Mouse (Mus musculus) neural tube, embryonic 13.5 days (tissue): ENCODE data around the gene Ffar1. TPM values are rescaled to one million over a fixed set of nuclear protein-coding genes. Genes with fewer than 3 reads are reported as not detected.

Experiments
- ATAC-seq: fragments of 200-750 bp; cut with Nextera tagmentation; 2 replicates; pipeline ENCODE4 v1.8.0; 2017; ENCODE audit warnings: low read depth, mild to moderate bottlenecking, moderate TSS enrichment, moderate library complexity
- H3K27ac ChIP-seq: fragments of 300-500 bp; sonication (generic); replicated peaks from 2 replicates; pipeline ENCODE4 v1.5.1; 2015; ENCODE audit warnings: moderate library complexity, mild to moderate bottlenecking, inconsistent platforms
- H3K27me3 ChIP-seq: fragments of 300-500 bp; sonication (generic); 2 replicates; pipeline ENCODE4 v1.6.1; 2015; ENCODE audit warnings: mild to moderate bottlenecking, inconsistent platforms
- H3K36me3 ChIP-seq: fragments of 300-500 bp; sonication (generic); 2 replicates; pipeline ENCODE4 v1.6.1; 2015; ENCODE audit warnings: mild to moderate bottlenecking, inconsistent platforms
- H3K4me1 ChIP-seq: fragments of 300-500 bp; sonication (generic); replicated peaks from 2 replicates; pipeline ENCODE4 v1.6.1; 2015; ENCODE audit warnings: inconsistent platforms
- H3K4me2 ChIP-seq: fragments of 300-500 bp; sonication (generic); 2 replicates; pipeline ENCODE4 v1.6.1; 2015; ENCODE audit warnings: inconsistent platforms, mild to moderate bottlenecking, moderate library complexity
- H3K4me3 ChIP-seq: fragments of 300-500 bp; sonication (generic); 2 replicates; pipeline ENCODE4 v1.5.1; 2015; ENCODE audit warnings: mild to moderate bottlenecking, inconsistent platforms
- H3K9ac ChIP-seq: fragments of 300-500 bp; sonication (generic); 2 replicates; pipeline ENCODE4 v1.6.1; 2015; ENCODE audit warnings: moderate library complexity, mild to moderate bottlenecking, inconsistent platforms
- H3K9me3 ChIP-seq: fragments of 300-500 bp; sonication (generic); 2 replicates; pipeline ENCODE4 v1.6.1; 2016; ENCODE audit warnings: inconsistent platforms
- WGBS: fragments of 180-500 bp; shearing (Covaris S2); methylation state at CpG from one replicate; pipeline ENCODE4 v1.1.7; 2015; 5-methylcytosine and 5-hydroxymethylcytosine counted together
- polyA plus RNA-seq: library from polyadenylated mRNA; unstranded; fragments of >200 nt; fragmentation: Nextera tagmentation; extraction: Ambion mirVana; gene quantifications from 2 replicates; pipeline ENCODE4 v1.2.1, GENCODE M21; 2015

Gene Ffar1
- polyA plus RNA-seq, 1 experiment from 2014 or later = not detected

DNA sequence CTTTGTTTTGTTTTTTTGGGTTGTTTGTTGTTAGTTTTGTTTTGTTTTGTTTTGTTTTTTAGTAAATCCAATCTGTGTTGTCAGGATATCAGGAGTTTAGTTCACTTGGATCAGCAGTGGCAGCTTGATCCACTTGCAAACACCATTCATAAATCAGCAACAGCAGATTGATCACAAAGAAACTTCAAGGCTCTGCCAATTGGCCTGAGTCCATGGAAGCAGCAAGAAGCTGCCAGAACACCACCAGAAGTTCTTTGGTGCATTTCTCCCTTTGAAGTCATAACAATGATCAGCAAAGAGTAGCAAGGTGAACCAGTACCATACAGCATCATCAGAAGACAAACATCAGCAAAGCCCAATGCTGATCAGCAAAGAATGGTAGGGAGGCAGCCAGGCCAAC, 22.7 kb upstream of the Ffar1 start:
- no peaks in the 10 kb centered on the region for H3K4me1 ChIP-seq
- no peak overlapping the region for H3K27ac ChIP-seq
- H3K9me3 ChIP-seq = no peaks in the 10 kb centered on the region
- no peak overlapping the region for H3K4me3 ChIP-seq
- H3K4me2 ChIP-seq = no peak overlapping the region
- no peak for ATAC-seq
- no peaks in the 10 kb centered on the region for H3K27me3 ChIP-seq
- H3K9ac ChIP-seq = no peak overlapping the region
- H3K36me3 ChIP-seq = no peaks in the 10 kb centered on the region

DNA sequence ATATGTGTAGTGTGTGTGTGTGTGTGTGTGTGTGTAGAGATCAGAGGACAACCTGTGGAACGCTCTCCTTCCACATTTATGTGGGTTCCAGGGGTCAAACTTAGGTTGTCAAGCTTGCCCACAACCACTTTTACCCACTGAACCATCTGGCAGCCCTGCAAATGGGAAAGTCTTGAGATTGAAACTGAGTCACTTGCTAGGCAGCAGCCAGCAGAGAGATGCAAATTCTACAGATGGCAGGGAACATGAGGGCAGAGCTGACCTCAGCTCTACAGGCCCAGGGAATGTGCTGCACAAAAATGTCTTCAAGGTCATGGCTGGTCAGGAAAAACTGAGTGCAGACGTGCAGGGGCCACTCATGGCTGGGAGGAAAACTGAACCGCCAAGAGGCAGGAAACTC, 20.0 kb upstream of the Ffar1 start:
- Histone ChIP-seq H3K4me3 (no peak overlapping the region), H3K9me3 (no peaks in the 10 kb centered on the region), H3K9ac (no peak overlapping the region), H3K27ac (no peak overlapping the region), H3K4me2 (no peak overlapping the region), H3K4me1 (no peaks in the 10 kb centered on the region), H3K36me3 (no peaks in the 10 kb centered on the region), H3K27me3 (no peaks in the 10 kb centered on the region)
- no peak for ATAC-seq
- 94% methylated on average over 3 of the region's 3 CpGs for WGBS

DNA sequence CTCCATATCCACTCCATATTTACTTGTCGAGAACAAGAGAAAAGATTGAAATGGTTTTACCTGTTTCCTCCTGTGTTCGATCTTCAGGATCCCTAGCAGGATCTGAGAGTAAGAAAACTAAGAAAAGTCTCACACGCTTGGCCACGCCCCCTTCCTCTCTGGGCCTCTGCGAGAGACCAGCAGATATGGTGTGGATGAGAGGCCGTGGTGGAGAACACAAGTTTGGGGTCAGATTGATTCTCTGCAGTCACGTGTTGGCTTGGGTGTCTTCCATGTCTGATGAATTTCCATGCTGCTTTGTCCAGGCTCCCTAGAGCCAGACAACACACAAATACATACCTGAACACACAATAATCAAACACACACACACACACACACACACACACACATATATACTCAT, 18.8 kb upstream of the Ffar1 start, which contains the start of gene Cd22:
Cd22 (minus strand) TSS at position 167 of the 400 bp plus-strand sequence.
- Histone ChIP-seq H3K27me3 (no peaks in the 10 kb centered on the region), H3K27ac (no peak within 1 kb of the TSS), H3K4me2 (no peak within 1 kb of the TSS), H3K9me3 (no peaks in the 10 kb centered on the region), H3K9ac (no peak within 1 kb of the TSS), H3K4me3 (no peak within 1 kb of the TSS), H3K36me3 (no peaks in the 10 kb centered on the region), H3K4me1 (no peaks in the 10 kb centered on the region)
- 78% methylated on average over 7 of the region's 7 CpGs for WGBS
- no peak for ATAC-seq

DNA sequence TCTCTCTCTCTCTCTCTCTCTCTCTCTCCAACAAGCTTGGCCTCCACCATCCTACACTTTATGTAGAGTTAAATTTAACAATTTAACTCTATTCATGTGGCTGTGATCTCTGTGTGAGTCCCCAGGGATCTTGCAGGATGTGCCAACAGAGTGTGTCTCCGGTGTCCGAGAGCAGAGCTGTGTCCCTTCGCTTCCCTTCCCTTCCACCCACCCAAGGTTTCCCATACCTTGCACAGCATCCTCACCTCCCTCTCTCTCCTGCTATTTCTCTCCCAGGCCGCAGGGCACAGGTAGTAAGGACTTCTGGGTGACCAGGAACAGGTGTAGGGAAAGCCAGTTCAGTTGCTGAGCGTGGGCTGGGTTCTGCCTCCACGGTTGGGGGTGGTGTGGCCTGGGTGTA, 17.6 kb upstream of the Ffar1 start:
- Histone ChIP-seq H3K36me3 (no peaks in the 10 kb centered on the region), H3K9ac (no peak overlapping the region), H3K27ac (no peak overlapping the region), H3K27me3 (no peaks in the 10 kb centered on the region), H3K4me1 (no peaks in the 10 kb centered on the region), H3K4me3 (no peak overlapping the region), H3K9me3 (no peaks in the 10 kb centered on the region), H3K4me2 (no peak overlapping the region)
- 75% methylated on average over 6 of the region's 6 CpGs for WGBS
- ATAC-seq = no peak

DNA sequence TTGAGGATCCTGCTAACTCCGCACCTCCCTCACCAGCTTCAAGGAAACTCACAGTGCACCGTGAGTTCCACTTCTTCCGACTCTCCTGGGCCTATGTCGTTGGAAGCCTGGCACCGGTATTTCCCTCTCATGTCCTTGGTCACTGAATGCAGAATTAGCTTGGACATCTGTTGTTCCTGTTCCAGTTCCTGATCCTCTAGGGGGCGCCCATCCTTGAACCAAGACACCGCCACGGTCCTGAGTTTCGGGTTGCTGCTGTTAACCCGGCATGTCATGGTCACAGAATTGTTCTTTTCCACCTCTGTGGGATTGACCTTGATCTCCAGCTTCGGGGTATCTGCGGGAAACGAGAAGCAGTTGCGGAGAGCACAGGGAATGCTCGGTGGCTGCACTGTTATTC, 11.7 kb upstream of the Ffar1 start:
- Histone ChIP-seq H3K4me1 (no peaks in the 10 kb centered on the region), H3K27me3 (0 out of 2 replicates have a peak, but pooled peaks cover 3% of the 10 kb centered on the region), H3K4me2 (peak overlapping the region; percentile 41), H3K4me3 (no peak overlapping the region), H3K9me3 (no peaks in the 10 kb centered on the region), H3K9ac (no peak overlapping the region), H3K36me3 (no peaks in the 10 kb centered on the region), H3K27ac (no peak overlapping the region)
- WGBS = 29% methylated on average over 15 of the region's 15 CpGs
- no peak for ATAC-seq

DNA sequence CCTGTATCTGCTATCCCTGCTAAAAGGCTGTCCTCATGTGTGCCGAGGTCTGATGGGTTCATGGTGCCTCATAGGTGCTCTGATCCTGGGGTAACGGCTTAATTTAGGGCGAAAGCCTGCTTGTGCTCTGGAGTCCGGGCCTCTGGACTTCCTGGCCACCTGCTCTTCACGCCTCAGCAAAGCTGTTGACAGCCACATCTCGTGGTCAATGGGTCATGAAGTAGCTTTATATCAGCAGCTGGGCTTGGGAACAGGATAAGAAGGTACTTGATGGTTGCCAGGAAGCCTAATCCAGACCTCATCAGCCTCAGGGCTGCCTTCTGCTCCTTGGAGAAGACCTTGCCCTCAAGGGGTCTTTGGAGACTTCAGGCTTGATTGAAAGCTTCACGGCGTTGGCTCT, 2.0 kb upstream of the Ffar1 start:
- no peak overlapping the region for H3K4me2 ChIP-seq
- ATAC-seq = no peak
- no peak overlapping the region for H3K9ac ChIP-seq
- 77% methylated on average over 8 of the region's 8 CpGs for WGBS
- H3K27me3 ChIP-seq = no peaks in the 10 kb centered on the region
- no peak overlapping the region for H3K4me3 ChIP-seq
- no peak overlapping the region for H3K27ac ChIP-seq
- no peaks in the 10 kb centered on the region for H3K4me1 ChIP-seq
- no peaks in the 10 kb centered on the region for H3K36me3 ChIP-seq
- no peaks in the 10 kb centered on the region for H3K9me3 ChIP-seq

DNA sequence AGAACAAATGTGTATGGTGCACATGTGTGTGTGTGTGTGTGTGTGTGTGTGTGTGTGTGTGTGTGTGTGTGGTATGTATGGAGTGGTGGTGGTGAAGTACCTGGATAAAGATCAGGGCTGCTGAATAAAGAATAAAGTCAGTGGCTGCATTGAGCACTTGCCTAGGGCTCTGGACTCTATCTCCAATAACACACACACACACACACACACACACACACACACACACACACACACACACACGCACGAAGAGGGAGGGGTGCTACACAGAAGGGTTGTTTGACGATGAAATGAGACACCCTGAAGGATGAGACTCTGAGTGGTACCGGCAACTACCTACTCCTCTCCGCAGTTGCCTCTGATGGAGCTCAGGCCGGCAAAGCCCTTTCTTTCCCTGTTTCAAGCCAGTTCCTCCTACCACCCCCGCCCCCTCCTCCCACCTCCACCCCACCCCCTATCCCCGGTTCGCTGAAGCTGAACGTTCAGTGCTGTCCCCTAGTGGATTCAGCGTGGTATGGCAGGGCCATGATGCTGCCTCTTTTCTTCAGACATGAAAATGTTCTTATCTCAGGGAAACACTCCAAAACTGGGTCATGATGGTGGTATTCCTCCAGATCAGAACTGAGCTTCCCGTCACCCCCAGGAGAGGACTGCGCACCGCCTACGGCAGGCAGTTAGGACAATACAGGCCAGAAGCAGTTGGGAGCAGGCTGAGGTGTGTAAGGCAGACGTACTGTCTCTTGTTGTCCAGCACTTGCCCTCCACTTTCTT, 1.5 kb downstream of the Ffar1 start:
- Histone ChIP-seq H3K27me3 (peaks cover 5% of the 10 kb centered on the region), H3K9ac (0 out of 2 replicates have a peak overlapping the region, but pooled peaks have one; percentile 58), H3K4me3 (peak overlapping the region; percentile 26), H3K27ac (no peak overlapping the region), H3K4me2 (peak overlapping the region; percentile 49), H3K36me3 (no peaks in the 10 kb centered on the region), H3K9me3 (no peaks in the 10 kb centered on the region), H3K4me1 (no peaks in the 10 kb centered on the region)
- WGBS = 12% methylated on average over 14 of the region's 16 CpGs
- peak; percentile 63 for ATAC-seq

DNA sequence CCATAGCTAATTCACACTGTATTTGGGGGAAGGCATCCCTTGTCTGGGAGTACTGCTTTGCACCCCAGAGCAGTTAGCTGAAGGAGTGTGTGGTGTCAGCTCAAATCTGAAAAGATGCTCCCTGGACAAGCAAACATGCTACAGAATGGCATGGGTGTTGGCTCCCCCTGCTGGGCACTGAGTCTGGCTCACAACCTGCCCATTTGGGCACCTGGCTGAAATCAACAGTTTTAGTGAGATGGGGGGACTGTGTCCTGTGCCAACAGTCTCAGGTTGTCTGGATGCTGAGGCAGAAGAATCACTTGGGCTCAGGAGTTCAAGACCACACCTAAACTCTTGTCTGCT, 2.1 kb downstream of the Ffar1 start:
- Histone ChIP-seq H3K36me3 (no peaks in the 10 kb centered on the region), H3K4me2 (0 out of 2 replicates have a peak overlapping the region, but pooled peaks have one; percentile 49), H3K9ac (no peak overlapping the region), H3K9me3 (no peaks in the 10 kb centered on the region), H3K4me1 (no peaks in the 10 kb centered on the region), H3K4me3 (no peak overlapping the region), H3K27me3 (peaks cover 10% of the 10 kb centered on the region), H3K27ac (no peak overlapping the region)
- peak; percentile 47 for ATAC-seq

DNA sequence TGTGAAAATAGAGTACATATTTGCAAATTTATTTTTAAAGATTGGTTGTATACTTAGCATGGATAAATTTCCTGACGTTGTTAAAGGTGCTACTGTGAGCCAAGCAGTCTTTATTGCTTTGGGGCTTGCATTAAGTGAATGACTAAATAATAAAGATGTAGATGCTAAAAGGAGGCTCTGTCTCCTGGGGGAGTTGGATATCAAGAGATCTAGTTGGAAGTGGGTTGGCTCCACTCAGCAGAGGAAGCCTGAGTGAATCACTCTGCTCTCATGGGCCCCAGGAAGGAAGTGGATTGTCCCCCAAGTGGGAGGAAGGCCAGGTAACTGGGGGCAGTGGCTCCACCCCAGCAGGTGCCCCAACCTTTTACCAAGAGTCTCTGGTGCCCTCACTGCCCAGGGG, 3.6 kb downstream of the Ffar1 start:
- no peak for ATAC-seq
- 58% methylated on average over 1 of the region's 1 CpGs for WGBS
- Histone ChIP-seq H3K4me2 (no peak overlapping the region), H3K4me1 (no peaks in the 10 kb centered on the region), H3K27ac (no peak overlapping the region), H3K27me3 (peaks cover 10% of the 10 kb centered on the region), H3K9ac (no peak overlapping the region), H3K9me3 (no peaks in the 10 kb centered on the region), H3K36me3 (no peaks in the 10 kb centered on the region), H3K4me3 (no peak overlapping the region)

DNA sequence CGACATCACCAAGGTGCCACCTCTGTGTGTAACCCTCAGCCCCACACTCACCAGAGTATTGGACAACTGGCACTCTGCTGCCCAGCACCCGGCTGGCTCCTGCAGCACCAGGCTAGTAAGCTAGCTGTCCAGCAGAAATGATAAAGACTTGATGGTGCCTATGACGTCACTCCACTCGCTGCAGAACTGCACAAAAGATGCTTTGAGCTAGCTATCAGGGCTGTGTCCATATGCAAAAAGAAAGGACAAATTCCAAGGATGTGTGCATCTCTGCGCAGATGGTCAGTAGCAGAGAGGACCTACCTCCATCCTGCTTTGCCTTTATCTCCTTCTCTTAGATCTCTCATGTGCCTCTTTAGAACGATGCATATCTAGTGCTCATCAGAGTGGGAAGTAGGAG, 5.3 kb downstream of the Ffar1 start, which contains the start of gene Ffar3:
Ffar3 (minus strand) TSS at position 101 of the 400 bp plus-strand sequence.
- no peaks in the 10 kb centered on the region for H3K4me1 ChIP-seq
- peaks cover 10% of the 10 kb centered on the region for H3K27me3 ChIP-seq
- H3K27ac ChIP-seq = no peak within 1 kb of the TSS
- no peak within 1 kb of the TSS for H3K4me3 ChIP-seq
- no peak for ATAC-seq
- no peak within 1 kb of the TSS for H3K4me2 ChIP-seq
- no peaks in the 10 kb centered on the region for H3K9me3 ChIP-seq
- no peaks in the 10 kb centered on the region for H3K36me3 ChIP-seq
- no peak within 1 kb of the TSS for H3K9ac ChIP-seq
- WGBS = 84% methylated on average over 6 of the region's 6 CpGs

DNA sequence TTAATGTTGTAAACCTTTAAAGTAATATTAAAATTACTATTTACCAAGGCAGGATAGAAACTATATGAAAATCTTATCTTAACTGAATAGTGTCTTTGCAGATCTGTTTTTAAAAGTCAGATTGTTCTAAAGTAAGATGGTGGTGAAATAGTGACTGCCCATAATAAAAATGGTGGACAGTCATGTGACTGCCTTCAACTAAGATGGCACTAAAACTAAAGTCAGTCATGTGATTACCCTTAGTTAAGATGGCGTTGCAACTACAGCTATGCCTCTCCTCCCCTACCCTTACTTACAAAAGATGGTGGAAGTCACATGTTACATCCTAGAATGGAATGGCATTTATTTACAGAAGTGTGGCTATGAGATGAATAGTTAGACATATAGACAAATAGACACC, 9.9 kb downstream of the Ffar1 start:
- Histone ChIP-seq H3K4me3 (no peak overlapping the region), H3K36me3 (no peaks in the 10 kb centered on the region), H3K27ac (no peak overlapping the region), H3K9me3 (no peaks in the 10 kb centered on the region), H3K4me1 (no peaks in the 10 kb centered on the region; the same call in 1 of the 2 replicates), H3K4me2 (no peak overlapping the region), H3K27me3 (peaks cover 10% of the 10 kb centered on the region; the same call in 1 of the 2 replicates), H3K9ac (no peak overlapping the region)
- ATAC-seq = no peak
- 83% methylated on average over 1 of the region's 1 CpGs for WGBS

DNA sequence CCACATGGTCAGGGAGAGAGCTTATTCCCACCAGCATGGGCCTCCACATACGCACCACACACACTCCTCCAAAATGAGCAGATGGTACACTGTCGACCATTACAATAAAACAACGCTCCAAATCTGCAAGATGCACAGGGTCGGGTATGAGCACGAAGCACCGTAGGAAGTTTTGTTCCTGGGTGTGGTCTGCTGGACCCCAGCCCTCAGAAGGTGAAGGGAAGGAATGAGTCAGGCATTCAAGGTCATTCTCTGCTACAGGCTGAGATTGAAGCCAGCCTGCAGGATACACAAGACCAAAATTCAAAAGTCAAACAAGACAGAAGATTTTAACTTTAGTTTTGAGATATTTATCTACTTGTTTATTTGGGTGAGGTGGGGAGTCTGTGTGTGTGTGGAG, 13.4 kb downstream of the Ffar1 start:
- no peak for ATAC-seq
- no peak overlapping the region for H3K27ac ChIP-seq
- H3K9ac ChIP-seq = no peak overlapping the region
- no peak overlapping the region for H3K4me3 ChIP-seq
- no peaks in the 10 kb centered on the region for H3K9me3 ChIP-seq
- WGBS = 65% methylated on average over 6 of the region's 6 CpGs
- no peaks in the 10 kb centered on the region for H3K27me3 ChIP-seq
- H3K4me2 ChIP-seq = no peak overlapping the region
- H3K4me1 ChIP-seq = peaks cover 24% of the 10 kb centered on the region
- no peaks in the 10 kb centered on the region for H3K36me3 ChIP-seq

DNA sequence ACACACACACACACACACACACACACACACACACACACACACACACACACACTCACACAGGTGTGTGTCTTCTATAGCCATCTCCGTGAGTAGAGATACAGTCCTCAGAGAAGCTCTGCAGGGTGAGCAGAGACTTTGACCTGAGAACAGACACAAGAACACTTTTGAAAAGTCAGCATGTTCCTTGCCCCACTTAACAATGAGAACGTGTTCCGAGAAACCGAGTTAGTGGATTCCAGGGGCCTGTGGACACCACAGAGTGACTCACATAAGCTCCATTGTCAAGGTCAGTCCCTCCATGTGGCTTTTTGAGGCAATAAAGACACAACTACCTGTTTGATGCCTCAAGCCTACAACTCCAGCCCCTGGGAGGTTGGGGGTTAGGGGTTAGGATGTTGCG, 14.0 kb downstream of the Ffar1 start:
- H3K4me1 ChIP-seq = peaks cover 29% of the 10 kb centered on the region
- H3K27me3 ChIP-seq = no peaks in the 10 kb centered on the region
- no peak overlapping the region for H3K9ac ChIP-seq
- H3K36me3 ChIP-seq = no peaks in the 10 kb centered on the region
- WGBS = 80% methylated on average over 5 of the region's 5 CpGs
- H3K27ac ChIP-seq = no peak overlapping the region
- no peak for ATAC-seq
- H3K9me3 ChIP-seq = no peaks in the 10 kb centered on the region
- no peak overlapping the region for H3K4me2 ChIP-seq
- no peak overlapping the region for H3K4me3 ChIP-seq
